Mouse (Mus musculus) kidney, adult 11 months (tissue): ENCODE measurements around the gene Gm26657.

Source experiments
- DNase-seq: peaks from one replicate; pipeline ENCODE4 v3.0.0; 2022

The Gm26657 gene

DNA sequence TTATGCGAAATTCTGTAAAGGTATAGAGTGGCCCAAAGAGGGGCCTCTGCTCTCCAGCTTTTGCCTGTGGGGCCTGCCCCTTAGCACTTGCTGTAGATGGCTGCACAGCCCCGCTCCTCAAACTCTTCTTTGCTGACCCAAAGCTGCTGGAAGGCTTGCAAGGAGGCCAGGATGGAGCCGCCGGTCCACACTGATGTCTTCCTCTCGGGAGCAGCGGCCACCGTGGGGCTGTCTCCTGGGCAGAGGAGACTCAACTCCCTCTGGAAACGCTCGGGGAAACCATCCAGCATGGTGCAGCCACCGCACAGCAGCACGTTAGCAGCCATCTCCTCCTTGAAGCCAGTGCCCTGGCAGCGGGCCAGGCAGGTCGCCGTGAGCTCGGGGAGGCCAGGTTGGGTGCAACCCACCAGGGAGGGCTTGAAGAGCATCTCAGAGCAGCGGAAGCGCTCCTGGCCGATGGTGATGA lies at the start of gene Gm26657:
TSS of gene Gm26657 (plus strand) at position 51 of the 466 bp plus-strand sequence.
- no peak for DNase-seq

DNA sequence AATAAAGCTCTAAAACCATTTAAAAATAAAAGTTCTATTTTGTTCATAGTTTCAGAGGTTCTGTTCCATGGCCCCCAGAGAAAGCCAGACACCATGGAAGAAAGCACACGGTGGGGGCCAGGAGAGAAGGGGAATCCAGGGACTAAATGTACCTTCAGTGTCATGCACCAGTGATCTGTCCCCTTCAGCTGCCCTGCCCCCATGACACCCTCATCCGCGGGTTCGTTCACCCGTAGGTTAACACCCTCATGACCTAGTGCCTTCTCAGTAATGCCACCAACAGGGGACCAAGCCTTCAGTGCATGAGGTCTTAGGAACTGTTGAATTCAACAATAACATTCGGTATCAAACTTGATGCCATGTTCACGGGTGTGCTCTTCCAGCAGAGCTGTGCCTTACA lies 43.5 kb upstream of the Gm26657 start:
- no peak for DNase-seq

DNA sequence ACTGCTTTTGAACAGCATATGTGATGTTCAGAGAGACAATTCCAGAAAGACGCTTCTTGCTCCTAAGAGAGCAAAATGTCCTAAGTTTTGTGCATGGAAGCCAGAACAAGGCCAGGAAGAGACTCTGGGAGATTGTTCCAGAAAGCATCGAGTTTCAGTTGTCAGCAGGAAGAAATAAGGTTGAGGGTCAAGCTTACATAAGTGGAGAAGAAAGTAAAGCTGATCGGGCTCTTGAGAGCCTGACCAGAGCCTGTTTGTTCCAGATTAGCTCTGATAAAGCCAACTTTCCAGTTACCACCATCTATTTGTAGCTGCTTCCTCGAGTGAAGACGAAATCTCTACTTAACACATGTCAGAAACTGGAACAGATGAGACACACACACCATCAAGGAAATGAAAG lies 41.2 kb upstream of the Gm26657 start:
- no peak for DNase-seq

DNA sequence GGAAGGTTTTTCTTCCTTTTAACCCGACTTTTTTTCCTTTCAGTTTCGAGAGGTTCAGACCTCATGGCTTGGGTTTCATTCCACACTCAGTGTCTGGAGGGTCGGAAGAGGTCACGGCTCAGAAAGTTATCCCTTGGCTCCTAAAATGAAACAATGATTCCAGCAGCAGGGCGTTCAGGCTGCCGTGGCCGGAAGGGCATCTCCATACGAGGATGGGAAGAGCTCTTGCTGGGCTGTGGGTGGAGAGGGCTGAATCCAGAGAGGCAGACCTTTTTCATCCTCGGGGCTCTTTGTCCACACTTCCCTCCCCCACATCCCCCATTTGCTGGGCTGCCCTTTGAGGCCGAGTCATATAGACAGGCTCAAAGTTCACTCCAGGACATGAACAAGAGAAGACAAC lies 37.6 kb upstream of the Gm26657 start:
- DNase-seq = no peak

DNA sequence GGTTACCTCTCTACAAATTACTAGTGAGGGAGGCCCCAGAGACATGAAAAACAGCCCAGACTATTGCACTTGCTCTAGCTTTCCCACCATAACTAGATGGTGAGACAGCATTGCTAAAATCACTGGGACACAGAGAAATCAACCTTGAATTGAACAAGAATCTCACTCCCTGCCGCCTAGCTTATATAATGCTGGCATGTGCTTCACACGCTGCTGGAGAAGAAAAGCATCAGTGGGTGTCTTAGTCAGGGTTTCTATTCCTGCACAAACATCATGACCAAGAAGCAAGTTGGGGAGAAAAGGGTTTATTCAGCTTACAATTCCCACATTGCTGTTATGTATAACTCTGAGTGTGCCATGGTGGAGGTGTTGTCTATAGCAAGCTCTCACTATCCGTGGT lies 26.7 kb upstream of the Gm26657 start:
- no peak for DNase-seq

DNA sequence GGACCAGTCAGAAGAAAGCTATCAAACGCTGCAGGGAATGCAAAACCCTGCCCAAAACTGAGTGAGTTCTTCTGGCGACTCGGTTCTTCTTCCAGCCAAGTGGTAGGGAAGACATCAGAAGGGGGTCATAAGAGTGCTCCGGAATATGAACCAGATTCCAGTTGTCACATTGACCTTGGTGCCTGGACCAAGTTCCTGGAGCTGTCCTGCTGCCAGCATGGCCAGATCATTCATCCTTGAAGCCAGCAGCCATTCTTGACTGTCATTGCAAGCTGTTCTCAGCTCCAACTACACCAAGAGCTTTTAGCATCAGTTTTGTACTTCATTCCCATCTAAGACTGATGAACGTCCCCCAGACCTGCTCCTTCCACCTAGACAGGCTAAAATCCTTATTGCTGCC lies 23.1 kb upstream of the Gm26657 start:
- DNase-seq = no peak

DNA sequence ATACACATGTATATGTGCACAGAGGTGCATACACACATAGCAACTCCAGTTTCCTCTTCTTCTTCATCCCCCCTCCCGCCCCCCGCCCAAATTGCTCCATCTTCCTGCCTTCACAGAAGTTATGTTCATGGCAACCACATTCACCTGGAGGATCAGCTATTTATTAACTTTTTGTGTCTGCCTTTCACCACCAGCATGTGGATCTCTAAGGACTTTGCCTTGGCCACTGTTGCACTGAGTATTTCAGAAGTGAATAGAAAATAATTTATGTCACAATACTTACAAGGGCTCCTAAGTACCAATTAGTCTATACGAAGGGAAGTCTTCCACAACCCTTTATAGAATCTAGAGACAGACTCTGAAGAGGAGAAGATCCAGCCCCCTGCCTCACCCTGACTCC lies 21.9 kb upstream of the Gm26657 start:
- DNase-seq = no peak

DNA sequence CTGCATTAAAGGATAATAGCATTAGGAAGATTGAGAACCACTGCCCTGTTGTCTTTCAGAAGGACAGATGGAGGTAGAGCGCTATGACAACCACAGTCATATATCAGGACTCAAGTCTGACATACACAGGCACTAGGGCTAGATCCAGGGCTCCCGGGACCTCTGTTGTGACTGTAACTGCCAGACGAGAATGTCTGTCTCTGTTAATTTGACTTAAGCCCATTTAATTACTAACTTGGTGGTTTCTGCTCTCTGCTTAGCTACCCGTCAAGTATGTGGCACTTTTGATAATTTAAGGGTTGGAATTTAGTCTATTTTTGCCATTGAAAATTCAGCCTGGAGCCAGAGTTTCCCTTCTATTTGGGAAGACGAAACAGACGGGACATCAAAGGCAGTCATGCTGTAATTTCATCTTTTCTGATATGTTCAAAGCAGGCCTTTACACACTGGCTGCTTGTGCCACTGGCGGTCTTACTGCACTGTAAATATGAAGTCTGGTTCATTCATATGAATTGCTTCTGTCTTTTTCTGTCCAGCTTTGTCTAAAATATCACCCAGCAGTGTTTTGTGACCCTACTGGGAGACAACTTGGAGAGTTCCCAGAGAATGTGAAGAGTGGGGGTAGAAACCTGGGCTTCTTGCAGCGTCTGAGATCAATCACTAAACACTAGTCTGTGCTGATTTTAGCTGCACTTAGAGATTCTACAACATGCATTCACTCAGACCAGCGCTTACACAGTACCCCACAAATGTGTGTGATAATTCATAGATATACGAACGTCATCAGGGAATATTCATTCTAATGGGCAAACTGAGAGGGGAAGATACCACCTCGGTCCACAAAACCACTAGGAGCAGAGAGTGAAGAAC lies 21.1 kb upstream of the Gm26657 start:
- DNase-seq = no peak

DNA sequence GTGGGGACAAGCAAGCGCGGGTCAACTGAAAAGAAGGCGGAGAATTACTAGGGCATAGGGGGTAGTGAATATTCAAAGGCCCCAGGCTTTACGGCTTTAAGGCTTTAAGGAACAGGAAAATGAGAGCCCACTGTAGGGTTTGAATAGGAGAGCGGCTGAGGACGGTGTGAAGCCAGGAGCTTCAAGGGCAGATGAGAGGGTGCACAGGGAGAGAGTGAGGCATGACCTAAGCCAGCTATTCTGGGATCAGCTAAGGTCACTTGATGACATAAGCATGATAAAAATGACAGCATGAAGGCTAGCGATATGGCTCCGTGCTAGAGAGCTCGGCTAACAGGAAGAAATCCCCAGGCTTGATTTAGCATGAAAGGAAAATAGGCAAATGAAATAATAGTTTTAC lies 20.4 kb upstream of the Gm26657 start:
- DNase-seq = no peak

DNA sequence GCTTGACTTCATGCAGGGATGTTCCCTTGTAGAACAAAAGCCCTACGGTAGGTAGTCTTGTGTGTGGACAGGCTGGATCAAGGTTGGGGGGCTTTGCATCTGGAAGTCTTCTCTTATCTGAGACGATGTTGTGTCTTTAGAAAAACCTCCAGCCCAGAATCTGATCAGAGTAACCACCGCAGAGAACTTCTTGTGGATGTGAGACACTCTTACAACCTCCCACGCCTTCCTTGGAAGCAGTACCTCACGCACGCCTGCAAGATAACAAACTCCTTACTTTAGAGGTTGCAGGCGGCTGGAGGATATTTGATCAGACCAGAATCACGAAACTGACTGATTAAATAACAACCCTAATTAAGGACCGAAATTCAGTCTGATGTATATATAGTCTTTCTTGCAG lies 19.5 kb upstream of the Gm26657 start:
- no peak for DNase-seq

DNA sequence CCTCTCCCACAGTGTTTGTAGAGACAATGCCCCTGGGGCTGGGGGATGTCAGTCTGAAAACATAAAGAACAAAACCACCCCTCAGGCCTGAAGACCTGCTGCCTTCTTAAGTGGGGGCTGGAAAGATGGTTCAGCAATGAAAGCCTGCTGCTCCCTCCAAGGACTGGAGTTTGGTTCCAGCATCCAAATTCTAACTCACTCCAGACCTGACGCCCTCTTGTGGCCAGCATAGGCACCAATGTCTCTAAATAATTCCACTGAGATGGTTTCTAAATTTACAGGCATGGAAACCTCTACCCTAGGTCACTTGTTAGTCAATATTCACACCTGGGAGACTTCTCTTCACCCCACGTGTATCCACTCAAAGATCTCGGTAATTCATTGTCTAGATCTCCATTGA lies 18.4 kb upstream of the Gm26657 start:
- no peak for DNase-seq

DNA sequence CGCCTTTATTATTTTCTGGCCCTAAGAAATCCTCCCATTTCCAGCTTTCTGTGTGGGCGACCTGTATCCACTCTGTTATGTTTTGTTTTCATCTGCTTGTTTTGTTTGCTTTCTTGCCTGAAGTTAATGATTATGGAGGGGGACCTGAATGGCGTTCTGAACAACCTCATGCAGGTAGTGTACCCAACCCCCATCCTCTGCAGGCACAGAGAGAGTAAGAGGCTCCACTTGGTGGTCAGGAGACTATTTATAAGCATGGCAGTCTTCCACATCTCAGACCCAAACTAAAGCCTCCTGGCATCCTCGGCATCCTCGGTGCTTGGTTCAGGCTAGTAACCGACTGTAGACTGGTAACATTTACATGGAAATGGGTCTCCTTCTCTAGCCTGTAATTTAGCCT lies 17.5 kb upstream of the Gm26657 start:
- DNase-seq = peak; percentile 49

DNA sequence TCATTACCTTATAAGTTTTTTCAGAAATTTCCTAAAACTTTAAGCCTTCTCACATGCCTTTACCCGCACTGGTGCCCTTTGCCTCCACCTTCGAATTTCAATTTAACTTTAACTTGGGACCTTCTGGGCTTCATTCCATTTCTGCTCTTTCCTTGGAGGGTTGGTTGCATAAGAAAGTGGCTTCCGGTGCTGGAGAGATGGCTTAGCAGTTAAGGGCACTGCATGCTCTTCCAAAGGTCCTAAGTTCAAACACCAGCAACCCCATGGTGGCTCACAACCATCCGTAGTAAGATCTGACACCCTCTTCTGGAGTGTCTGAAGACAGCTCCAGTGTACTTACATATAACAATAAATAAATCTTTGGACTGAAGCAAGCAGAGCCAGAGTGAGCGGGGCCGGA lies 16.6 kb upstream of the Gm26657 start:
- peak; percentile 68 for DNase-seq

DNA sequence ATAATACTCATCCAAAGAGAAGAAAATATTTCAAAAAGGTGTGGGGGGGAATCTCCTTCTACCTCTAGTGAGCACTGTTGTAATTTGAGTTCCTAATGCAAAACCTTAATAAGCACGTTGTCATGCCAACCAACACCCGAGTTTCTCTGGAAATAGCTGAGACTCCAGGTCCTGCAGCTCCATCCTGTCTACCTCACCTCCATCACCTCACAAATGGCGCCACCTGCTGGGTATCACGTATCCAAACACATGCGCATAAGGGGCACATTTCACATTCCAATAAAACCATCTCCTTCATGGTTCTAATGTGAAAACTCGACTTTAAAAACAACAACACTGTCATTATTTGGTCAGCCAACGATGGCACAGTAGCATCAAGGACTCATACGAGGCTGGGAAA lies 14.0 kb upstream of the Gm26657 start:
- DNase-seq = no peak

DNA sequence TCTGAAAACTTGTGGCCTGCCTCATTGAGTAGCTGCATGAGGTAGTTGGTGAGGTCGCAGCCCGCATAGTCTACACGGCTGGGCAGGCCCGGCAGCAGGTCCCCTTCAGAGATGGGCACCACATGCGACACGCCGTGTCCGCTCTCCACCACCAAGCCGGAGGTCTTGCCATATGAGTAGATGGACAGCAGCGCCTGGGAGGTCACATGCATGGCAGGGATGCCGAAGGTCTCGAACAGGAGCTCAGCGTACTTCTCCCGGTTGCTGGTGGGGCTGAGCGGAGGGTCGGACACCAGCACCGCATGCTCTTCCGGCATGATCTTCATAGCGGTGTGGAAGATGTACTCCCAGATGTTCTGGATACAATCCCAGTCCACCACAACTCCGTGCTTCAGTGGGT lies 741 bp downstream of the Gm26657 start:
- no peak for DNase-seq

DNA sequence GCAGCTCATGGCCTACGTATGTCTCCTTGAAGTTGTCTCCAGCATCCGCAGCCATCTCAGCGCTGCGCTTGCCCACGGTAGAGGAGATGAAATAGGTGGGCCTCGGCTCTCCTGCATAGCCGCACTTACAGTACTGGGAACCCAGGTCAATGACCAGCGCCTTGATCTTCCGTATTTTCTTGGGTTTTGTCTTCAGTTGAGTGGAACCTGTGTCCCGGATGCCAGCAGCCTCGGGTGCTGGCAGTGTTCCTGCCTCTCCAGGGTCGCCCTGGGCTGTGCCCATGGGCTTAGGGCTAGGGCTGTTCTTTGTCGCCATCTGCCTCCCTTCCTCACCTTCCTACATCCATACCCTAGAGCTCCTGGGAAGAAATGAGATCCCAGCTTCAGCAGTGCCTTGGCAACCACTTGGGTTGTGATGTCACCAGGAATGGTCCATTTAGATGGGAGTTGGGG lies 1.2 kb downstream of the Gm26657 start, which contains the start of gene Actl7b:
TSS of gene Actl7b (minus strand) at position 403 of the 453 bp plus-strand sequence.
- DNase-seq = no peak

DNA sequence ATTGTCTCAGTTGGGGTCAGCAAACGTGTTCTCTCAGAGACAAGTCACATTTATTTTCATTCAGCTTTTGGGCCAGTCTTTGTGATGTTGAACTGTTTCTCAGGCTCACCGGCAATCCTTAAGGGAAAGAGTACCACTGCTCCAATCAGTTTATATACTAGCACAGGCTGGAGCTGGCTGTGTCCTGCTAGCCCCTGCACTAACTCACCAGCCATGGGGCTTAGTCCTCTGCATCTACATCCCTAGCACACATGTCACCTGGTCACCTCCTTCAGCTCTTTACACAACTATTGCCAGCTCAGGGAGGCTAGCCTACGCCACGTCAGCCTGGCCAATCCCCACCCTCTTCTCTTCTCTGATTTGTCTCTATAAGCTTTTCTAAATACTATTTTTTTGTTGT lies 2.8 kb downstream of the Gm26657 start:
- DNase-seq = no peak

DNA sequence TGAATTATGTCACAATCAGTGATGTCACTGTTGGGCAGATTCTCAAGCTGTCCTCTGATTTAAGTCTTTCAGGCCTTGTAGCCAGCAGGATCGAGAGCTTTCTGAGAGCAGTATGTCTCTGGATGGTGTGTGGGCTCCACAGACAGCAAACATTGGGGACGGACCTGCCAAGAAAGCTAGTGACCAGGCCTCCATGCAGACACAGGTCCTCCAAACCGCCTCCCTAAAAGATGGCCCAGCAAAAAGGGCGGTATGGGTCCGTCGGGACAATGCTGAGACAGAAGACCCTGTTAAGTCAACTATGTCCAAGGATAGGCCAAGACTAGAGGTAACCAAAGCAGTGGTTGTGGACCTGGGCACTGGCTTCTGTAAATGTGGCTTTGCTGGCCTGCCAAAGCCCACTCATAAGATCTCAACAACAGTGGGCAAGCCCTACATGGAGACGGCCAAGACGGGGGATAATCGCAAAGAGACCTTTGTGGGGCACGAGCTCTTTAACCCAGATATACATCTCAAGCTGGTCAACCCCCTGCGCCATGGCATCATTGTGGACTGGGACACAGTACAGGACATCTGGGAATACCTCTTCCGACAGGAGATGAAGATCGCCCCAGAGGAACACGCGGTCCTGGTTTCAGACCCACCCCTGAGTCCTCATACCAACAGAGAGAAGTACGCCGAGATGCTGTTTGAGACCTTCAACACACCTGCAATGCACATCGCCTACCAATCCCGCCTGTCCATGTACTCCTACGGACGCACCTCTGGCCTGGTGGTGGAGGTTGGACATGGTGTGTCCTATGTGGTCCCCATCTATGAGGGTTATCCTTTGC lies 3.7 kb downstream of the Gm26657 start, which contains the start of gene Actl7a:
TSS of gene Actl7a (plus strand) at position 51 of the 833 bp plus-strand sequence.
- no peak for DNase-seq

DNA sequence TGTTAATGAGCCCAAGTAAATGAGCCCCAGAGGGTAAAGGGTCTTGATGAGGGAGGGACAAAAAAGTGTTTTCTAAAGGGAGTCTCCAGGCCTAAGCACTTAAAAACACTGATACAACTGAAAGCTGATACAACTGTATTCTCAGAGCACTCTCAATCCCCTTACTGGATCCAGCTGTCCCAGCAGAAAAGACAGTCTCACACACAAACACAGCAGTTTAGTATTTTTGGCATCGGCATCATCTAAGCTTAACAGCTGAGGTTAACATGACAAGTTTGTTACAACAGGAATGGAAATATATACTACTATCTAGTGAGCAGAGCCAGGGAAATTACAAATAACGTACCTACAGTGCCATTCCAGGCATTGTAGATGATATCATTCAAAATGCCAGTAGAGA lies 6.5 kb downstream of the Gm26657 start:
- DNase-seq = no peak

DNA sequence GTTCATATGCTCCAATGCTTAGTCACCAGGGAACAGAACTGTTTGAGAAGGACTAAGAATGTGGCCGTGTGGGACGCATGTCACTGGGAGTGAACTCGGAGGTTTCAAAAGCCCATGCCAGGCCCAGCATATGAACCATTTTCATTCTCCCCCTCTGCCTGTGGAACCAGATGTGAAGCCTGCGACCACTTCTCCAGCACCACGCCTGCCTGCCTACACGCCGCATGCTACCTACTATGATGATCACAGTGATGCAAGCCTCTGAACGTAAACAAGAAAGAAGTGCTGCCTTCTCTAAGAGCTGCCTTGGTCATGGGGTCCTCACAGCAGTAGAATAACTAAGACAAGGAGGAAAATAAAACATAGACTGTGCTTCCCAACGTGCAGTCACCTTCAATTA lies 7.6 kb downstream of the Gm26657 start:
- no peak for DNase-seq

DNA sequence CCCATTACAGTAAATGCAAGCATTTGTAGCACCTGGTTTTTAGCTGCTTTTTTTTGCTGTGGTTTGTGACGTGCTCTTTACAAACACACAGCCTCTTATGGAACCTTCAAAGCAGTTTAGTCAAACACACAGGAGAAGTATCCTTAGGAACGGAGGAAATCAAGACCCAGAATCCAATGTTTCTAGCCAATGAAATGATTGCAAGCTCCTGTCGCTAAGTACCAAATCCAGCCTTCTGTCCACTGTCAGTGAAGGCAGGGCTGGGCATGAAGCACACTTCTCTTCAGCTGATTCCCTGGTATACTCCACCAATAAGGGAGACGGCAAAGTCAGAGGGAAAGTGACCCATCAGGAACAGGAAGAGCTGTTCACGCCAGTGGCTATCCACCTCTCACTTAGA lies 16.2 kb downstream of the Gm26657 start:
- DNase-seq = no peak

DNA sequence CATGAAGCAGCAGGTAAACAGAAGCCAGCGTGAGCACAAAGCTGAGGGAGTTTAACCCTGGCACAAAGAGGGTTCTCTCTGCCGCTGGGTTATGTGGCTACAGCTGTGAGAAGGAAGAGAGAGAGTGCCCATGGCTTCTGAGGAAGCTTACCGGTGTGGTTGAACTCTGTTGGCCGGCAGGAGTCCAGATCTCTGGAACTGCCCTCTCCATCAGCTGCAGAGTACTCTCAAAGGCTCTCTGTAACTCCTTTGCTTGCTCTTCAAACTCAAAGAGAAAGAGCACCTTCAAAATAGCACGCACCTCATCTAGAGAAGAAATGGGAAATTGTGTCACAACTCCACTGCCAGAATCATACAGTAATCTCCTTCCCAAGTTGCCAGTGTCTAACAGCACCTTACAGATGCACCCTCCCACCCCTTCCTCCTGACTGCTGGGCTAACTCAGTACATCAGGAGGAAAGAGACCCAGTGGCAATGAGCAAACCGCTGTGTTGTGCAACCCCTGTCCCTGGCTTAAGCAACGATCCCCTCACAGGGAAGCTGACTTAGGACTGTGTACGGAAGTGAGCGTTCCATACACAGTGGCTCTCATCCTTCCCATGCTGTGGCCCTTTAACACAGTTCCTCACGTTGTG lies 17.2 kb downstream of the Gm26657 start:
- no peak for DNase-seq

DNA sequence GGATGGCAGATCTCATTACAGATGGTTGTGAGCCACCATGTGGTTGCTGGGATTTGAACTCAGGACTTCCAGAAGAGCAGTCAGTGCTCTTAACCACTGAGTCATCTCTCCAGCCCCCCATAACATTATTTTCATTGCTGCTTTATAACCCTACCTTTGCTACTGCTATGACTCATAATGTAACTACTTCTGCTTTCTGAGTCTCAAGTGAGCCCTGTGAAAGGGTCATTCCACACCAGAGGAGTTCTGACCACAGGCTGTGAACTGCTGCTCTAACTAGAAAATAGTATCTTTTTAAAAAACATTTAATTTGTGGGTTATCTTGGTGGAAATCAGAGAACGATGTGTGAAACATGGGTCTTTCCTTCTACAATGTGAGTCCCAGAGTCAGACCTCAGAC lies 17.8 kb downstream of the Gm26657 start:
- no peak for DNase-seq
